Mouse (Mus musculus): ENCODE measurements around the gene Adam8. TPM values are rescaled to one million over a fixed set of nuclear protein-coding genes. Genes with fewer than 3 reads are reported as not detected.

Adam8 gene
- polyA plus RNA-seq, 1 experiment from 2014 or later = 2.1 TPM

GRCm38 (mm10) chr7:139937810-139938209 is 54.6 kb downstream of the Adam8 start:
- ATAC-seq (ENCODE audit: insufficient number of reproducible peaks, low FRiP score, low TSS enrichment, low read depth) (no peak), DNase-seq (ENCODE audit: low spot score) (no peak)
- Histone ChIP-seq H3K27ac (replicated peaks; ENCODE audit: low read depth, low read length) (no peak overlapping the region), H3K9ac (ENCODE audit: low read length) (no peak overlapping the region), H3K9me3 (ENCODE audit: control insufficient read depth, low read length) (no peaks in the 10 kb centered on the region), H3K4me2 (ENCODE audit: low read depth, severe bottlenecking) (no peak overlapping the region), H3K36me3 (ENCODE audit: control insufficient read depth, insufficient read depth, low read length) (no peaks in the 10 kb centered on the region), H3K4me1 (ENCODE audit: control insufficient read depth, insufficient read depth, low read length) (no peaks in the 10 kb centered on the region), H3K4me3 (ENCODE audit: low read depth, low read length) (no peak overlapping the region), H3K27me3 (ENCODE audit: control insufficient read depth, insufficient read depth, low read length) (peaks cover 9% of the 10 kb centered on the region)
- WGBS = 57% methylated on average over 5 of the region's 5 CpGs

- H3K9ac ChIP-seq (ENCODE audit: low read length) = no peak overlapping the region
Observed at GRCm38 (mm10) chr7:139937138-139937537, 55.2 kb downstream of the Adam8 start.

GRCm38 (mm10) chr7:139936705-139937104 is 55.7 kb downstream of the Adam8 start:
- Histone ChIP-seq H3K27me3 (ENCODE audit: control insufficient read depth, insufficient read depth, low read length) (no peaks in the 10 kb centered on the region; the same call in 1 of the 2 replicates), H3K4me3 (ENCODE audit: low read depth, low read length) (no peak overlapping the region), H3K4me1 (ENCODE audit: control insufficient read depth, insufficient read depth, low read length) (no peaks in the 10 kb centered on the region), H3K27ac (replicated peaks; ENCODE audit: low read depth, low read length) (no peak overlapping the region), H3K9me3 (ENCODE audit: control insufficient read depth, low read length) (no peaks in the 10 kb centered on the region), H3K9ac (ENCODE audit: low read length) (no peak overlapping the region), H3K4me2 (ENCODE audit: low read depth, severe bottlenecking) (no peak overlapping the region), H3K36me3 (ENCODE audit: control insufficient read depth, insufficient read depth, low read length) (no peaks in the 10 kb centered on the region)
- DNase-seq (ENCODE audit: low spot score) (no peak), ATAC-seq (ENCODE audit: insufficient number of reproducible peaks, low FRiP score, low TSS enrichment, low read depth) (no peak)
- 85% methylated on average over 10 of the region's 10 CpGs for WGBS

More at GRCm38 (mm10) chr7:139937138-139937537, 55.2 kb downstream of the Adam8 start:
- H3K27ac ChIP-seq (replicated peaks; ENCODE audit: low read depth, low read length) = no peak overlapping the region
- H3K27me3 ChIP-seq (ENCODE audit: control insufficient read depth, insufficient read depth, low read length) = peaks cover 3% of the 10 kb centered on the region
- ATAC-seq (ENCODE audit: insufficient number of reproducible peaks, low FRiP score, low TSS enrichment, low read depth) (no peak), DNase-seq (ENCODE audit: low spot score) (no peak)
- WGBS = 80% methylated on average over 3 of the region's 3 CpGs
- H3K4me3 ChIP-seq (ENCODE audit: low read depth, low read length) = no peak overlapping the region
- no peaks in the 10 kb centered on the region for H3K9me3 ChIP-seq (ENCODE audit: control insufficient read depth, low read length)
- H3K4me1 ChIP-seq (ENCODE audit: control insufficient read depth, insufficient read depth, low read length) = no peaks in the 10 kb centered on the region
- no peaks in the 10 kb centered on the region for H3K36me3 ChIP-seq (ENCODE audit: control insufficient read depth, insufficient read depth, low read length)
- H3K4me2 ChIP-seq (ENCODE audit: low read depth, severe bottlenecking) = no peak overlapping the region

GRCm38 (mm10) chr7:139930732-139931131 is 61.6 kb downstream of the Adam8 start:
- 22% methylated on average over 11 of the region's 11 CpGs for WGBS
- H3K27me3 ChIP-seq (ENCODE audit: control insufficient read depth, insufficient read depth, low read length) = no peaks in the 10 kb centered on the region
- ATAC-seq (ENCODE audit: insufficient number of reproducible peaks, low FRiP score, low TSS enrichment, low read depth) = no peak

More at GRCm38 (mm10) chr7:139930732-139931131, 61.6 kb downstream of the Adam8 start:
- Histone ChIP-seq H3K9ac (ENCODE audit: low read length) (no peak overlapping the region), H3K36me3 (ENCODE audit: control insufficient read depth, insufficient read depth, low read length) (no peaks in the 10 kb centered on the region), H3K4me1 (ENCODE audit: control insufficient read depth, insufficient read depth, low read length) (no peaks in the 10 kb centered on the region), H3K4me2 (ENCODE audit: low read depth, severe bottlenecking) (no peak overlapping the region), H3K27ac (replicated peaks; ENCODE audit: low read depth, low read length) (no peak overlapping the region), H3K9me3 (ENCODE audit: control insufficient read depth, low read length) (no peaks in the 10 kb centered on the region), H3K4me3 (ENCODE audit: low read depth, low read length) (no peak overlapping the region)
- peak; percentile 75 for DNase-seq (ENCODE audit: low spot score)

MicroRNA genes within 50 kb of the gene (microRNA counts, 519-probe panel; counts per million panel counts)
- microRNA mmu-miR-202-3p = not detected
- microRNA mmu-miR-202-5p = 1,612 counts per million, percentile 10 among the panel's probes with 10 or more counts

Small RNA genes lying within 50 kb of the gene (microRNA-seq; reads per million reads assigned to microRNA genes)
- gene Mir202 (not detected), gene Mir7062 (not detected), gene mmu-mir-7686 (not detected)

Other genes with a start within 250 kb of the Adam8 start
- gene Adgra1, start 158.4 kb downstream of the Adam8 start, polyA plus RNA-seq (2014; fragmentation: Nextera tagmentation; extraction: Ambion mirVana) = not detected in 2 replicates
- gene Kndc1, start 97.9 kb downstream of the Adam8 start, polyA plus RNA-seq (2014; fragmentation: Nextera tagmentation; extraction: Ambion mirVana) = 0.06 TPM in 1 of 2 replicates, not detected in the other
- gene Utf1, start 48.8 kb downstream of the Adam8 start, polyA plus RNA-seq (2014; fragmentation: Nextera tagmentation; extraction: Ambion mirVana) = 0.35 TPM in 1 of 2 replicates, not detected in the other
- gene 6430531B16Rik, start 13.8 kb downstream of the Adam8 start, polyA plus RNA-seq (2014; fragmentation: Nextera tagmentation; extraction: Ambion mirVana) = 0.27 and 0.31 TPM in 2 replicates
- 42.1 and 45.0 TPM in 2 replicates for gene Zfp511, start 43.8 kb upstream of the Adam8 start, polyA plus RNA-seq (2014; fragmentation: Nextera tagmentation; extraction: Ambion mirVana)
- gene Tubgcp2, start 44.1 kb upstream of the Adam8 start, polyA plus RNA-seq (2014; fragmentation: Nextera tagmentation; extraction: Ambion mirVana) = 75.8 and 82.1 TPM in 2 replicates
- 0.14 TPM in 1 of 2 replicates, not detected in the other for gene Msx3, start 56.5 kb upstream of the Adam8 start, polyA plus RNA-seq (2014; fragmentation: Nextera tagmentation; extraction: Ambion mirVana)
- 1.6 and 2.0 TPM in 2 replicates for gene Caly, start 90.0 kb upstream of the Adam8 start, polyA plus RNA-seq (2014; fragmentation: Nextera tagmentation; extraction: Ambion mirVana)
- not detected in 2 replicates for gene Prap1, start 100.8 kb upstream of the Adam8 start, polyA plus RNA-seq (2014; fragmentation: Nextera tagmentation; extraction: Ambion mirVana)
- 16.6 and 17.4 TPM in 2 replicates for gene Fuom, start 109.9 kb upstream of the Adam8 start, polyA plus RNA-seq (2014; fragmentation: Nextera tagmentation; extraction: Ambion mirVana)
- gene Paox, start 123.2 kb upstream of the Adam8 start, polyA plus RNA-seq (2014; fragmentation: Nextera tagmentation; extraction: Ambion mirVana) = 18.2 and 20.0 TPM in 2 replicates
- 188 and 195 TPM in 2 replicates for gene Echs1, start 123.9 kb upstream of the Adam8 start, polyA plus RNA-seq (2014; fragmentation: Nextera tagmentation; extraction: Ambion mirVana)
- 22.0 and 22.4 TPM in 2 replicates for gene Mtg1, start 145.0 kb upstream of the Adam8 start, polyA plus RNA-seq (2014; fragmentation: Nextera tagmentation; extraction: Ambion mirVana)
- gene Sprn, start 162.3 kb upstream of the Adam8 start, polyA plus RNA-seq (2014; fragmentation: Nextera tagmentation; extraction: Ambion mirVana) = not detected in 2 replicates
- gene Olfr522, start 172.2 kb upstream of the Adam8 start, polyA plus RNA-seq (2014; fragmentation: Nextera tagmentation; extraction: Ambion mirVana) = not detected in 2 replicates
- not detected in 2 replicates for gene Olfr523, start 180.7 kb upstream of the Adam8 start, polyA plus RNA-seq (2014; fragmentation: Nextera tagmentation; extraction: Ambion mirVana)
- gene Olfr524, start 213.4 kb upstream of the Adam8 start, polyA plus RNA-seq (2014; fragmentation: Nextera tagmentation; extraction: Ambion mirVana) = not detected in 2 replicates
- not detected in 2 replicates for gene Cd163l1, start 225.7 kb upstream of the Adam8 start, polyA plus RNA-seq (2014; fragmentation: Nextera tagmentation; extraction: Ambion mirVana)